Mouse (Mus musculus): ENCODE measurements at regions not wholly inside any gene's neighbourhood (a gene's known extent, or its start where the extent isn't known, plus 50 kb on each side); places are given as distances from the start of the nearest gene placed in this dataset.

- DNase-seq = no peak
Measured at GRCm38 (mm10) chr14:15273107-15273506, 165.7 kb downstream of the Lrrc3b start.

- DNase-seq = no peak
Measured at GRCm38 (mm10) chr14:15272364-15272763, 166.4 kb downstream of the Lrrc3b start.

- peak; percentile 1 to 23 for DNase-seq
Measured at GRCm38 (mm10) chr14:15266287-15266686, 172.5 kb downstream of the Lrrc3b start.

GRCm38 (mm10) chr14:15262996-15263395, 175.8 kb downstream of the Lrrc3b start:
- DNase-seq = no peak

- no peak for DNase-seq
Measured at GRCm38 (mm10) chr14:15255729-15256128, 183.1 kb downstream of the Lrrc3b start.

GRCm38 (mm10) chr14:15205626-15206025, 233.2 kb downstream of the Lrrc3b start:
- no peak for DNase-seq

GRCm38 (mm10) chr14:15204284-15204683, 234.5 kb downstream of the Lrrc3b start:
- no peak for DNase-seq

All from kidney, adult 8-10 months (tissue).